Mouse (Mus musculus) ES-Bruce4 (cell line): ENCODE results near the gene Zfp961.
"Not testable (repeated sequence)": the region's sequence is repeated elsewhere in the genome, so short reads cannot be mapped to it uniquely, and the experiment has no call there.

Experiments
- EP300 ChIP-seq: IDR thresholded peaks from 2 replicates; pipeline ENCODE4 v1.6.1; 2011; ENCODE audit warnings: low read depth, low read length; ENCODE audit not compliant: insufficient read depth
- POLR2A ChIP-seq: IDR thresholded peaks from one replicate; pipeline ENCODE4 v1.8.1; 2011; ENCODE audit warnings: low read length; ENCODE audit not compliant: insufficient read depth

DNA sequence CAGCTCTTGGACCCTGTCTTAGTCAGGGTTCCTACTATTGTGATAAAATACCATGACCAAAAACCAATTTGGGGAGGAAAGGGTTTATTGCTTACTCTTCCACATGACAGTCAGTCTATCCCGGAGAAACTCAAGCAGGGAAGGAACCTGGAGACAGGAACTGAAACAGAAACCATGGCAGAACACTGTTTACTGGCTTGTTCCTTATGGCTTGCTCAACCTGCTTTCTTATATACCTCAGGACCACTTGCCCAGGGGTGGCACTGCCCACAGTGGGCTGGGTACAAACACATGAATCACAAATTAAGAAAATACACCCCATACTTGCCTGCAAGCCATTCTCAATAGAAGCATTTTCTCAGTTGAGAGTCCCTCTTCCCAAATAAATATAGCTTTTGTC, 47.8 kb upstream of the Zfp961 start:
- not testable (repeated sequence) for TF ChIP-seq EP300, POLR2A
